Mouse (Mus musculus): Measurements from ENCODE around the gene Bmpr1a. TPM values are rescaled to one million over a fixed set of nuclear protein-coding genes. Genes with fewer than 3 reads are reported as not detected.

Bmpr1a gene
- polyA plus RNA-seq, 1 experiment = 3.3 TPM

- peaks cover 18% of the 10 kb centered on the region; the same call in 1 of the 2 replicates for H3K4me1 ChIP-seq (ENCODE audit: control insufficient read depth, insufficient read depth, insufficient read length, low read length)
- H3K36me3 ChIP-seq (ENCODE audit: control insufficient read depth, insufficient read depth, low read length) = no peaks in the 10 kb centered on the region
- no peak overlapping the region for H3K4me3 ChIP-seq (ENCODE audit: low read depth, low read length)
- WGBS = 7% methylated on average over 2 of the region's 2 CpGs
- TF ChIP-seq CTCF (IDR thresholded peaks at IDR 0.05; ENCODE audit: extremely low read depth, insufficient read length, insufficient replicate concordance, low read depth, low read length) (no peak), POLR2A (IDR thresholded peaks at IDR 0.05; ENCODE audit: low read depth, low read length) (no peak)
- H3K27ac ChIP-seq (ENCODE audit: insufficient read depth, low read depth, low read length) = peak overlapping the region; percentile 59
- no peaks in the 10 kb centered on the region for H3K27me3 ChIP-seq (ENCODE audit: control insufficient read depth, insufficient read depth, low read length)
Measured at GRCm38 (mm10) chr14:34489928-34490327, 13.2 kb downstream of the Bmpr1a start.

- Histone ChIP-seq H3K36me3 (ENCODE audit: control insufficient read depth, insufficient read depth, low read length) (no peaks in the 10 kb centered on the region), H3K27me3 (ENCODE audit: control insufficient read depth, insufficient read depth, low read length) (no peaks in the 10 kb centered on the region), H3K4me1 (ENCODE audit: control insufficient read depth, insufficient read depth, insufficient read length, low read length) (peaks cover 14% of the 10 kb centered on the region; the same call in 1 of the 2 replicates), H3K4me3 (ENCODE audit: low read depth, low read length) (no peak overlapping the region), H3K27ac (ENCODE audit: insufficient read depth, low read depth, low read length) (no peak overlapping the region)
- TF ChIP-seq POLR2A (IDR thresholded peaks at IDR 0.05; ENCODE audit: low read depth, low read length) (no peak), CTCF (IDR thresholded peaks at IDR 0.05; ENCODE audit: extremely low read depth, insufficient read length, insufficient replicate concordance, low read depth, low read length) (no peak)
- WGBS = 77% methylated on average over 8 of the region's 8 CpGs
Measured at GRCm38 (mm10) chr14:34486169-34486568, 17.0 kb downstream of the Bmpr1a start.

GRCm38 (mm10) chr14:34483469-34484341, 19.4 kb downstream of the Bmpr1a start:
- no peak overlapping the region for H3K4me3 ChIP-seq (ENCODE audit: low read depth, low read length)
- 80% methylated on average over 6 of the region's 6 CpGs for WGBS
- no peaks in the 10 kb centered on the region for H3K27me3 ChIP-seq (ENCODE audit: control insufficient read depth, insufficient read depth, low read length)
- H3K36me3 ChIP-seq (ENCODE audit: control insufficient read depth, insufficient read depth, low read length) = no peaks in the 10 kb centered on the region
- H3K27ac ChIP-seq (ENCODE audit: insufficient read depth, low read depth, low read length) = no peak overlapping the region
- TF ChIP-seq CTCF (IDR thresholded peaks at IDR 0.05; ENCODE audit: extremely low read depth, insufficient read length, insufficient replicate concordance, low read depth, low read length) = no peak
- no peak for TF ChIP-seq POLR2A (IDR thresholded peaks at IDR 0.05; ENCODE audit: low read depth, low read length)
- peaks cover 5% of the 10 kb centered on the region; the same call in 1 of the 2 replicates for H3K4me1 ChIP-seq (ENCODE audit: control insufficient read depth, insufficient read depth, insufficient read length, low read length)

GRCm38 (mm10) chr14:34471591-34471990, 31.6 kb downstream of the Bmpr1a start:
- Histone ChIP-seq H3K27ac (ENCODE audit: insufficient read depth, low read depth, low read length) (no peak overlapping the region), H3K27me3 (ENCODE audit: control insufficient read depth, insufficient read depth, low read length) (no peaks in the 10 kb centered on the region), H3K4me1 (ENCODE audit: control insufficient read depth, insufficient read depth, insufficient read length, low read length) (no peaks in the 10 kb centered on the region; the same call in 1 of the 2 replicates), H3K36me3 (ENCODE audit: control insufficient read depth, insufficient read depth, low read length) (no peaks in the 10 kb centered on the region), H3K4me3 (ENCODE audit: low read depth, low read length) (no peak overlapping the region)
- TF ChIP-seq CTCF (IDR thresholded peaks at IDR 0.05; ENCODE audit: extremely low read depth, insufficient read length, insufficient replicate concordance, low read depth, low read length) (no peak), POLR2A (IDR thresholded peaks at IDR 0.05; ENCODE audit: low read depth, low read length) (no peak)

GRCm38 (mm10) chr14:34466291-34466690, 36.9 kb downstream of the Bmpr1a start:
- Histone ChIP-seq H3K36me3 (ENCODE audit: control insufficient read depth, insufficient read depth, low read length) (no peaks in the 10 kb centered on the region), H3K4me3 (ENCODE audit: low read depth, low read length) (no peak overlapping the region), H3K4me1 (ENCODE audit: control insufficient read depth, insufficient read depth, insufficient read length, low read length) (no peaks in the 10 kb centered on the region; the same call in 1 of the 2 replicates), H3K27me3 (ENCODE audit: control insufficient read depth, insufficient read depth, low read length) (no peaks in the 10 kb centered on the region), H3K27ac (ENCODE audit: insufficient read depth, low read depth, low read length) (no peak overlapping the region)
- 71% methylated on average over 3 of the region's 3 CpGs for WGBS
- TF ChIP-seq CTCF (IDR thresholded peaks at IDR 0.05; ENCODE audit: extremely low read depth, insufficient read length, insufficient replicate concordance, low read depth, low read length) (no peak), POLR2A (IDR thresholded peaks at IDR 0.05; ENCODE audit: low read depth, low read length) (no peak)

- Histone ChIP-seq H3K27ac (ENCODE audit: insufficient read depth, low read depth, low read length) (no peak overlapping the region), H3K4me3 (ENCODE audit: low read depth, low read length) (no peak overlapping the region), H3K36me3 (ENCODE audit: control insufficient read depth, insufficient read depth, low read length) (peaks cover 15% of the 10 kb centered on the region), H3K4me1 (ENCODE audit: control insufficient read depth, insufficient read depth, insufficient read length, low read length) (no peaks in the 10 kb centered on the region), H3K27me3 (ENCODE audit: control insufficient read depth, insufficient read depth, low read length) (no peaks in the 10 kb centered on the region)
- 93% methylated on average over 2 of the region's 2 CpGs for WGBS
- no peak for TF ChIP-seq POLR2A (IDR thresholded peaks at IDR 0.05; ENCODE audit: low read depth, low read length)
- TF ChIP-seq CTCF (IDR thresholded peaks at IDR 0.05; ENCODE audit: extremely low read depth, insufficient read length, insufficient replicate concordance, low read depth, low read length) = no peak
Measured at GRCm38 (mm10) chr14:34459386-34459785, 43.8 kb downstream of the Bmpr1a start.

GRCm38 (mm10) chr14:34458880-34459279, 44.3 kb downstream of the Bmpr1a start:
- 44% methylated on average over 1 of the region's 1 CpGs for WGBS
- H3K4me3 ChIP-seq (ENCODE audit: low read depth, low read length) = no peak overlapping the region
- TF ChIP-seq CTCF (IDR thresholded peaks at IDR 0.05; ENCODE audit: extremely low read depth, insufficient read length, insufficient replicate concordance, low read depth, low read length) (no peak), POLR2A (IDR thresholded peaks at IDR 0.05; ENCODE audit: low read depth, low read length) (no peak)
- peaks cover 15% of the 10 kb centered on the region for H3K36me3 ChIP-seq (ENCODE audit: control insufficient read depth, insufficient read depth, low read length)
- no peaks in the 10 kb centered on the region for H3K4me1 ChIP-seq (ENCODE audit: control insufficient read depth, insufficient read depth, insufficient read length, low read length)
- H3K27ac ChIP-seq (ENCODE audit: insufficient read depth, low read depth, low read length) = no peak overlapping the region
- H3K27me3 ChIP-seq (ENCODE audit: control insufficient read depth, insufficient read depth, low read length) = no peaks in the 10 kb centered on the region

All from small intestine, adult 2 months (tissue).